In the genomic region with DNA sequence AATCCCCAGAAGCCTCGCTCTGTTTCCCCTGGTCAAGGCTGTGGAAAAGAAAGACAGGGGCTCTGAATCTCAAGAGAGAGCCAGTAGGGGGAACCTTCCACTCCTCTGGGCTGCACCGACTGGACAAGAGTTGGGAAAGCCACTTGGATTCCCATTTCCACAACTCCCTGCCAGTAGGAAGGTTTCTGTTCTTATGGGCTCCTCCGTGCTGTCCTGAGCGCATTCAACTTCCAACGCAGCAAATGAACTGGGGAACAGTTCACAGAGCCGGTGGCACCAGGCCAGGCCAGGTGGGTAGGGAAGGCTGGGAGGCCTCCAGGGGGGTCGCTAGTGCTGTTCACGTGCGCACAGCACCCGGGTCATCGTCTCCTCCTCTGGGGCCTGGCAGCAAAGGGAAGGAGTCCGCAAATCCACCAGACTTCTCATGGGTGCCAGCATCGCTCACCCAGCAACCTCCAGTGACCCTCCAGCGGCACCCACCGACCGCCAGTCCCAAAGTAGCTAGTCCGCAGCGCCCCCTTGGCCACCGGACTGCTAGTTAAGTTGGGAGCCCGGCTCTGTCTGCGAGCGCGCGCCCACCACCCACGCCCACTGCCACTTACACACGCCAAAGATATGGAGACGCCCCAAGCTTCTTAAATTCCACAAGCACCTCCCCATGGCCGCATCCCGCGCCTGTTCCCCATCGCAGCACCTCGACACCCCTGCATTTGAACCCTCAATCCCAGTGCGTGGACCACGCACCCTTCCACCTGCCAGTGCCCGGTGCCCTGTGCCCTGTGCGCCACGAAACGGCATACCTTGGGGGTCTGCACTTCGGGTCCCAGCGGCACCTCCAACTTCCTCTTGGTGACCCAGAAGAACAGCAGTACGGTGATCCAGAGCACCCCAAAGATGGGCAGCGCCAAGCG, we compare ENCODE assay signal across 8 mouse cellular contexts. TPM values are rescaled to one million over a fixed set of nuclear protein-coding genes. Genes with fewer than 3 reads are reported as not detected.
A peak's percentile ranks its signal among the peaks of the same experiment; 100 is the strongest.
DNase-seq lines count a peak whose midpoint lies in the region; ATAC-seq lines count a peak whose summit lies in the region.

No protein-coding gene starts in this region.

- H3K36me3 ChIP-seq in hindbrain, embryonic 13.5 days: no peaks in the 10 kb centered on the region

- peak overlapping the region; percentile 84 for H3K9ac ChIP-seq in hindbrain, embryonic 13.5 days

- peak; percentile 11 to 47 for DNase-seq in adrenal gland, adult (ENCODE audit: inconsistent age in 2 of 2, low spot score in 1 of 2)
- no peak for DNase-seq in adrenal gland, adult 8-10 months
- peak; percentile 1 to 19 for DNase-seq in urinary bladder, adult 18-20 months (ENCODE audit: low spot score in 2 of 2)
- no peak for DNase-seq in urinary bladder, postnatal 10 days (ENCODE audit: low spot score)
- peak; percentile 37 to 48 for DNase-seq in layer of hippocampus, postnatal 14 days (ENCODE audit: low spot score in 2 of 2)
- peak; percentile 34 for DNase-seq in neural tube, embryonic 10.5 days (ENCODE audit: extremely low spot score, low spot score)

- H3K27me3 ChIP-seq in hindbrain, embryonic 13.5 days: peaks cover 23% of the 10 kb centered on the region

- H3K9me3 ChIP-seq in hindbrain, embryonic 13.5 days: no peaks in the 10 kb centered on the region

- peak overlapping the region; percentile 87 for H3K4me2 ChIP-seq in hindbrain, embryonic 13.5 days

- H3K27ac ChIP-seq in hindbrain, embryonic 13.5 days: peak overlapping the region; percentile 80

- 2% methylated on average over 43 of the region's 43 CpGs for WGBS in hindbrain, embryonic 13.5 days

- peak; percentile 34 for ATAC-seq in hindbrain, embryonic 13.5 days (ENCODE audit: low FRiP score)
- ATAC-seq in erythroblast, adult 5-6 weeks (replicated peaks; ENCODE audit: low FRiP score, poor library complexity, severe bottlenecking): no peak

- H3K4me1 ChIP-seq in hindbrain, embryonic 13.5 days (replicated peaks): peaks cover 36% of the 10 kb centered on the region

- peak overlapping the region; percentile 60 for H3K4me3 ChIP-seq in hindbrain, embryonic 13.5 days

RNA-seq across cellular contexts. Expression of gene Galnt14, which starts 0.9 kb away (rescaled TPM):
- total RNA-seq in adrenal gland, adult 8-10 months (2022): 1 to 10 TPM; 2.0 to 6.9 (median 4.1) TPM
- 14.1 and 15.4 TPM in 2 replicates for polyA plus RNA-seq in hindbrain, embryonic 13.5 days (2015; fragmentation: Nextera tagmentation; extraction: Ambion mirVana)
- 10 to 100 TPM; 19.4 to 21.8 TPM for total RNA-seq in layer of hippocampus, postnatal 14 days (2021)
- total RNA-seq in erythroblast, adult 5-6 weeks (2015; ENCODE audit: low replicate concordance): not detected in 2 replicates
- not detected in 2 replicates for total RNA-seq in erythroblast, adult 5-6 weeks (2017; ENCODE audit: low replicate concordance)

Comparison
In these comparisons a context has a peak if more than half of its experiments do, and no peak if none do; other contexts are left out.
1. DNase-seq: peak in adrenal gland, adult (2 of 2), urinary bladder, adult 18-20 months (2 of 2), layer of hippocampus, postnatal 14 days (2 of 2) and neural tube, embryonic 10.5 days (single experiment); none in adrenal gland, adult 8-10 months (single experiment) and urinary bladder, postnatal 10 days (single experiment).